Mouse (Mus musculus): ENCODE measurements at regions not wholly inside any gene's neighbourhood (a gene's known extent, or its start where the extent isn't known, plus 50 kb on each side); places are given as distances from the start of the nearest gene placed in this dataset.

DNA sequence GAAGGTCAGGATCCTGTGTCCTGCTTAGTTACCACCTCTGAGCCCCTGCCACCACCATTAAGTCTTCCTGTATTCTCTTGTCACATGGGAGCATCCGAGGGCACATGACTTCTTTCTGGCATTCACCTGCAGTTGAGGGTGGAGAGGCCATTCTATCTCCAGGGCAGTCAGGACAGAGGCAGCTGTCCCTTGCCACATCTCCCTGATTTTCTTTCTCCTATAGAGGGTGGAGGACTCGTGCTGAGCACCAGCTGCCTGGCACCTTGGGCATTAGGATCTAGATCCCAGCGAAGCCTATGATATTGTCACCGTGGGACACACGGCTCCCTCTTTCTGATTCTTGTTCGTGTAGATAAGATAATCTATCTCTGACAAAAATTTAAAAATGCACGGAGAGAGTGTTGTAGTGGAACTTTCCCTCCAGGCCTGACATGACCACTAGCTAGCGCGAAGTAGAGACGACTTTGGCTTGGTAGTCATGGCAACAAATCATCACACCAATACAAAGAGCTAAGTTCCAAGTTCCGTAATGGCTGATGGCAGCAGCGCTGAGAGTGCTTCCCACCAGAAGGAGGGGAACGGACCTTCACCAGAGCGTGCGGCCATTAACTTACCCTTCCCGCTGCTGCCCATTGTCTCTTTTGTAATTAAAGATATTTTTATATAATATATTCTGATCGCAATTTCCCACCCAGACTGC lies 137.7 kb downstream of the Ipmk start:
- DNase-seq = no peak

DNA sequence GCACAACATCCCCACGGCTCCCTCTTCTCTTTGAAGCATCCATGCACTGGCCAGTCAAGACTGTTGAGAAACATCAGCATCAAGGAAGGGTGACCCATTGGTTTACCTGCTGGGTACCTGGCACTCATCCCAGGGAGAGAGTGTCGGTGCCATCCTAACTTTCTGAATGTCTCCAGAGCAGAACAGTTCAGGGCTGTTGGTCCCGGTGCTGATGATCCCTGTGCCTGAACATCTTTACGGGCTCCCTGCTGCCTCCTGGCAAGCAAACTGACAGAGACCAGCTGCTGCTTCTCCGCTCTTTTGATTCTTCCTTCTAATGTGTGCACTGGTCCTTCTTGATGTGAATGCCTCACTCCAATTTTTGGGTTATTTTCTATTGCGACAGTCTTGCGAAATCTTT lies 142.2 kb downstream of the Ipmk start:
- no peak for DNase-seq

- DNase-seq = no peak
Observed at GRCm38 (mm10) chr10:71502096-71502495, 154.5 kb downstream of the Ipmk start.

DNA sequence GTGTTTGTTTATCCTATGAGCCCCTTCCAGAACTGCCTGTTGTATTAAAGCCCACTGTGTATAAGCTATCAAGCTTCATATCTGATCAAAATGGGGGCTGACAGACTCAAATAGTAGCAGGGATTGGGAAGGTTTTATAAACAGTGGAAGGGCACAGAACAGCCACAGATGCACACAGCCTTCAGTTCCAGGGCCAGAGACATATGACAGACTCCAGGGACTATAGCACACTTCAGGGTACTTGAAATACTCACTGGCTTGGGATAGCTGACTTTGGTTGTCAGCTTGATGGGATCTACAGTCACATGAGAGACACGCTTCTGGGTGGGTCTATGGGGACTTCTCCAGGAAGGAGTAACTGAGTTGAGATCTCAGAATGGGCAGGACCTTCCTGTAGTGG lies 156.7 kb downstream of the Ipmk start:
- no peak for DNase-seq

GRCm38 (mm10) chr10:71525290-71525689 lies 177.7 kb downstream of the Ipmk start:
- DNase-seq = no peak

GRCm38 (mm10) chr10:71533759-71534158 lies 186.2 kb downstream of the Ipmk start:
- DNase-seq = no peak

DNA sequence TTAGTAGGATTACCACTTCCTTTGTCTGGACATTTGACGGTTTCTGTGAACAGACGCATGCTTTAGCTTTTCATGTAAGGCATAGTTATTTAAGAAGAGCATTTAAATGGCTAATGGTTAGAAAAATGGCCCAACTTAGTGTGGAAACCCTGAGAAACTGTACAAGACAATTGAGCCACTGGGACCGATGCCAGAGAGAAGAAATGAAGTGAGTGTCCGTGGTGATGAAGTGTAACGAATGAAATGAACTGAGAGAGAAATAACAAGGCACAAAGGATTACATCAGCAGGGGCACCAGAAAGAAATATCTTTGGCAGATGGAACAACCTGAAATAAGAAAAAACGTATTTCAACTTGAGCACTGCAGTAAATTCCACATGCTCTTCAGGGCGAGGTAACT lies 197.9 kb downstream of the Ipmk start:
- no peak for DNase-seq

DNA sequence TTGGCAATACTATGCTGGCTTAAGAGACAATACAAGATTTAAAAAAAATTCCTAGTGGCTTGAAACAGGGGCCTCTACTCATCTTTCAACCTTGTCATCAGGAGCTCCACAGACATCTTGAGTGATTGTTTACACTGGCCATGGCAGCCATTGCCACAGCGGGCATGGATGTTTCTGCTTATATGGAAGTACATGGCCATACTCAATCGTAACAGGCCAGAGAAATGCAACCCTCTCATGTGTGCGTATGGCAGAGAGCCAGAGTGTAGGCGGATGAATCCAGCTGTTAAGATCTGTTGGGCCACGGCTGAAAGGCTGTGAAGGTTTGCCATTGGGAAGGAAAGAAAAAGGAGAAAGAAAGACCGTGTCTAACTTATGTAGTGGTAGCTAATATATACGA lies 198.9 kb downstream of the Ipmk start:
- no peak for DNase-seq

DNA sequence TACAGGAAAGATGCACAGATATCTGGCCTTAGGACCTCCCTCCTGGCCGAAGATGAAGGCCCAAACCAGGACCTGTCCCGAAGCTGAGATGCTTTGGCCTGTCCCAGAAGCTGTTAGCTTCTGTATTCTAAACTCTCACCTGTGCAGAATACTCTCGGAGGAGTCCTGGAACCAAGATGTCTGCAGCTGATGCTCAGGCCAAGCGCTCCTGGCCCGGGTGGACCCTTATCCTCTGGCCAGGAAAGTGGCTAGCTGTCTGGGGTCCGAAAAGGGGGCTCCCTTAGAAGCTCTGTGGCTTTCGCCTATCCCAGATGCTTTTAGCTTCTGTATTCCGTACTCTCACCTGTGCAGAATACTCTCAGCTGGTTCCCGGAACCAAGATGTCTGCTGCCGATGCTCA lies 236.2 kb downstream of the Ipmk start:
- no peak for DNase-seq

DNA sequence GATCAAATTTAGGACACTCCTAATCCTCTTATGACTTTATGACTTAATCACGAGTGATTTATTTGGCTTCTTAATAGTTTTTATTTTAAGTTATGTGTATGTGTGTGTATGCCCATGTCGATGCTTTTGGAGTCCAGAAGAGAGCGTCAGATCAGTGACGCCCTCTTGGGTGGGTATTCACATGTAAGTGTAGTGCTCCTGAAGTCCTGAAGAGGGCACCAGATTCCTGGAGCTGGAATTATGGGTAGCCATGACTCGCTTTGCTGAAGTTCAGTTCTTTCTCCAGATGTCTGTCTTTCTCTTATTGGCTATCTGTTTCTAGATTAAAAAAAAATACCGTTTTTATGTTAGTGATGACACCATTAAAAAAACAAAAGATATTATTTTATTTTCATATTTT lies 251.0 kb downstream of the Ipmk start:
- no peak for DNase-seq

GRCm38 (mm10) chr10:71613736-71614135 lies 266.2 kb downstream of the Ipmk start:
- DNase-seq = no peak

DNA sequence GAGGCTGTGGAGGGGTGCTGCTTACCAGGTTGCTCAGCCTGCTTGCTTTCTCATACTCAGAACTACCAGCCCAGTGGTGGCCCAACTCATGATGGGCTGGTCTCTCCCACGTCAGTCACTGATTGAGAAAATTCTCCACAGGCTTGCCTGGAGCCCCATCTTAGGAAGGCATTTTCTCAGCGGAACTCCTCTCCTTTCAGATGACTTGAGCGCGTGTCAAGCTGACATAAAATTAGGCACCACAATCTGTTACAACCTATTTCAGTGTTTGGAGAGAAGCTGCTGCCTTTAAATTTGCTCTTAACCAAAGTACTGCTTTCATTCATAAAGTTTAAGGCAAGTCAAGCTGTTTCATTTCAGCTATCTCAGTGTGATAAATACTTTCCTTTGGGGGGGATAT lies 269.6 kb downstream of the Ipmk start:
- peak; percentile 9 for DNase-seq

DNA sequence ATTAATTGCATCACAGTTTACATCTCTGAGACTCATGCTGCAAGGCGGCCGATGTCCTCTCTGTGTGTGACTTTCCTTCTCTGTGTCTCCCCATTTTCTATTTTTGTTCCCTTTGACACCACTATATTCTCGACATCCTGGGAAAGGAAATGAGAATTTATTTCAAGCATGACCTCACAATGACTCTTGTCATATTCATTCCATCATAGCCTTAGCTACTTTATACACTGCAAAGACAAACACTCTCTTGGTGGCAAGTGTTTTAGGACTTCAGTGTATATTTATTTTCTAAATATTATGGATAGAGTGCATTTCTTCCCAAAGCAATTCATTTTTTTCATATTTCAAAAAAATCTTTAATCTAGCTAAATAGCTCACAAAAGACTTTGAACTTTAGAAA lies 298.5 kb downstream of the Ipmk start:
- no peak for DNase-seq

GRCm38 (mm10) chr10:71657525-71657924 lies 310.0 kb downstream of the Ipmk start:
- DNase-seq = no peak

GRCm38 (mm10) chr10:71663545-71663944 lies 316.0 kb downstream of the Ipmk start:
- DNase-seq = no peak

DNA sequence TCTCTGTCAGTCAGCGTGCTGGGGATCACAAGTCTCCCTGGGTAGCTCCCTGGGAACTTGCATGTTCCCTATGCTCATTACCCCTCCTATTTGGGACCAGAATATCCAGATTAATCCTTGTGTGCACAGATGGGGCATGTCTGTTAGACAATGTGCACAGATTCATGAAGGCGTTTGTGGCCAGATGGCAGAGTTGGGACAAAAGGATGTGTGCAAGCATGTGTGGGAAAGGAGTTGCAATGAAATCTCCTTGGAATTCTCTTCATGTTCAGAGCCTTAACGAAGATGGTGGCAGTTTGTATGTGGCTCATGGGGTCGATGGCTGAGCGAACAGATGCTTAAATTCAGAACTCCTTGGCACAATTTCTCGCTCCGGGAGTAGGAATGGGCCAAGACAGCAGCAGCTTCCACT lies 319.6 kb downstream of the Ipmk start:
- DNase-seq = peak; percentile 6

GRCm38 (mm10) chr10:71679240-71679639 lies 331.7 kb downstream of the Ipmk start:
- no peak for DNase-seq

DNA sequence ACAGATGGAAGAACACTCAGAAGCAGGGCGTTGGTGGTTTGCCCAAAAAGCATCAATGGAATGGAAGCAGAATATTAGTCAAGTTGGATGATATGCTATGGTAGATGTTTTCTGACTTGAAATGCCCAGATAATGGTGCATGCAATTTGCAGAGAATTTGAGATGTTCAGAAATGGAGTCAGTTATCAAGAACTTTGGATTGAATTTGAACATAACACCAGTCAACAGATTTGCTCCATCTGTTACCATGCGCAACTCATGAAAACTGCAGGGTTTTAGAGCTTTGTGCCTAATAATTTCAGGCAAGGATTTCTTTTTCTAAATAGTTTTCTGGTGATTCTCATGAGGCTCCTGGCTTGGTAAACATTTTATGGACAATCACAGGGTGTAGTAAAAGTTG lies 365.9 kb downstream of the Ipmk start:
- DNase-seq = no peak

GRCm38 (mm10) chr10:71727746-71728145 lies 380.2 kb downstream of the Ipmk start:
- DNase-seq = no peak

GRCm38 (mm10) chr10:71733821-71734220 lies 386.3 kb downstream of the Ipmk start:
- DNase-seq = no peak

DNA sequence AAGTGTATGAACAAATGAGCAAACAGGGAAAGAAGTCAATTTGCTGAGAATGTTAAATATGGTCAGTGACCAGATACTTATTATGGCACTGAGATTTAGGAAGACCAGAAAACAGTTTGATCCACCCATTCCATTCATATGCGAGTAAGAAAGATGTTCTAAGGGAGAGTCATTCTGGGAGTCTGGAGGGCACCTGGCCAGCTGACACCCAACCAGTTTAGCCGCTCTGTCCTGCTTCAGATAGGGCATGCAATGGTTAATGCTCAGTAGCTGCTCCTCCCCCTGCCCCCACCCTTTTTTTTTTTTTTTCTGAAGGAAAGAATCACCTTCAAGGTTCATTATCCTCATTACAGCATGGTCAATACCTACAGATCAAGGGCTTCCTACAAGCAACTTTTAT lies 386.9 kb downstream of the Ipmk start:
- DNase-seq = no peak

DNA sequence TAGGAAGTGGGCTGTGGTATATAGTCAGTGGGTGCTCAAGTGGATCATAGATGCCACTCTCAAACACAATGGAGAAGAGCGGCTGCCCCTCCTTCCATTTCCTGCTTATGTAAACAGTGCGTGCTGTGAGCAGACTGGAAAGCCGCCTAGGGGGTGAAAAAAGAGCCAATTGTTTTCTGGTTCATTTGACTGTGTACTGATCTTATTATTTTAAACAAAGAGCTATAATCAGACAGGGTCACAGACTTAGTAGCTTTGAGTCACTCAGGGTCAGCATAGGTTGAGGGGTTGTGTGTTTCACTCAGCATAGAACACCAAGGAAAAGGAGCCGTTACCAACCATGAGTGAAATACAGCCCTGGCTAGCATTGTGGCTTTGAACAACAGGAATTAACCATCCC lies 390.7 kb downstream of the Ipmk start:
- no peak for DNase-seq

GRCm38 (mm10) chr10:71748557-71749493 lies 401.3 kb downstream of the Ipmk start:
- DNase-seq = no peak

DNA sequence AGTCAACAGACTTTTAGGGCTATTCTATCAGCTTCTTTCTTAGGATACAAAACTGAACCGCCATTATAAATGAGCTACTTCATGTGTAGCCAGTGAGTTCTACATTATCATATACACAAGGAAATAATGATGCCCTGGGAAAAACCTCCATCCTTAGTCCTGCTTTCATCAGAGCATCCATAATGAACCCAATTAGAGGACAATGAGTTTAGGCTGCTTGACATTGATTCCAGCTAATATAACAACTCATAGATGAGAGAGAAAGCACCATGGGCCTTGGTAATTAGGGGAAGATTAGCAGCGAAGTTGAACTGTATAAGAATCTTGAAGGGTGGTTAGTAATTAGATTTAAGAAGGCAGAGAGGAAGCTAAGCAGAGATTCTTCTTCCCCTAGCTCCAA lies 405.7 kb downstream of the Ipmk start:
- no peak for DNase-seq

Data from right cerebral cortex, postnatal 4 days (tissue).